Mouse (Mus musculus): Measurements from ENCODE around the gene Syce1l. TPM values are rescaled to one million over a fixed set of nuclear protein-coding genes. Genes with fewer than 3 reads are reported as not detected.

The Syce1l gene
- polyA plus RNA-seq, 1 experiment = not detected

GRCm38 (mm10) chr8:113674611-113675010 is 31.6 kb downstream of the Syce1l start:
- no peak overlapping the region for H3K4me3 ChIP-seq (ENCODE audit: insufficient read depth, poor library complexity, severe bottlenecking)
- no peaks in the 10 kb centered on the region for H3K79me3 ChIP-seq (ENCODE audit: low read depth)
- no peaks in the 10 kb centered on the region for H3K36me3 ChIP-seq (ENCODE audit: control insufficient read depth, insufficient read depth)
- no peak overlapping the region for H3ac ChIP-seq (ENCODE audit: control insufficient read depth, insufficient read length, low read depth)
- H3K79me2 ChIP-seq (ENCODE audit: control insufficient read depth, insufficient read depth) = no peaks in the 10 kb centered on the region
- H3K27me3 ChIP-seq (ENCODE audit: control insufficient read depth, insufficient read depth, insufficient read length) = no peaks in the 10 kb centered on the region
- no peak for TF ChIP-seq MYOG (IDR thresholded peaks at IDR 0.05; ENCODE audit: control insufficient read depth, extremely low read depth, insufficient read length)
- no peak for TF ChIP-seq USF1 (IDR thresholded peaks at IDR 0.05; ENCODE audit: low read depth)
- TF ChIP-seq CEBPB (IDR thresholded peaks at IDR 0.05; ENCODE audit: low read depth) = no peak
- TF ChIP-seq FOSL1 (IDR thresholded peaks at IDR 0.05; ENCODE audit: insufficient read depth, low read length, poor library complexity, severe bottlenecking) = no peak
- no peak for TF ChIP-seq CTCF (IDR thresholded peaks at IDR 0.05; ENCODE audit: control insufficient read depth, insufficient read depth, insufficient read length)
- no peak for TF ChIP-seq MYOD1 (IDR thresholded peaks at IDR 0.05; ENCODE audit: control insufficient read depth, insufficient read length, low read depth)
- no peak for TF ChIP-seq MAX (IDR thresholded peaks at IDR 0.05)

GRCm38 (mm10) chr8:113675281-113675680 is 32.3 kb downstream of the Syce1l start:
- no peak overlapping the region for H3K4me3 ChIP-seq (ENCODE audit: insufficient read depth, poor library complexity, severe bottlenecking)
- H3K36me3 ChIP-seq (ENCODE audit: control insufficient read depth, insufficient read depth) = no peaks in the 10 kb centered on the region
- H3K27me3 ChIP-seq (ENCODE audit: control insufficient read depth, insufficient read depth, insufficient read length) = no peaks in the 10 kb centered on the region
- no peak for TF ChIP-seq CEBPB (IDR thresholded peaks at IDR 0.05; ENCODE audit: low read depth)
- no peak for TF ChIP-seq CTCF (IDR thresholded peaks at IDR 0.05; ENCODE audit: control insufficient read depth, insufficient read depth, insufficient read length)
- TF ChIP-seq FOSL1 (IDR thresholded peaks at IDR 0.05; ENCODE audit: insufficient read depth, low read length, poor library complexity, severe bottlenecking) = no peak
- TF ChIP-seq MYOG (IDR thresholded peaks at IDR 0.05; ENCODE audit: control insufficient read depth, extremely low read depth, insufficient read length) = no peak
- TF ChIP-seq MYOD1 (IDR thresholded peaks at IDR 0.05; ENCODE audit: control insufficient read depth, insufficient read length, low read depth) = no peak
- TF ChIP-seq MAX (IDR thresholded peaks at IDR 0.05) = no peak
- no peak for TF ChIP-seq USF1 (IDR thresholded peaks at IDR 0.05; ENCODE audit: low read depth)
- no peaks in the 10 kb centered on the region for H3K79me2 ChIP-seq (ENCODE audit: control insufficient read depth, insufficient read depth)
- no peaks in the 10 kb centered on the region for H3K79me3 ChIP-seq (ENCODE audit: low read depth)
- no peak overlapping the region for H3ac ChIP-seq (ENCODE audit: control insufficient read depth, insufficient read length, low read depth)

- Histone ChIP-seq H3K4me3 (ENCODE audit: insufficient read depth, poor library complexity, severe bottlenecking) (no peak overlapping the region), H3K27me3 (ENCODE audit: control insufficient read depth, insufficient read depth, insufficient read length) (no peaks in the 10 kb centered on the region), H3K79me3 (ENCODE audit: low read depth) (no peaks in the 10 kb centered on the region), H3K79me2 (ENCODE audit: control insufficient read depth, insufficient read depth) (no peaks in the 10 kb centered on the region), H3ac (ENCODE audit: control insufficient read depth, insufficient read length, low read depth) (no peak overlapping the region), H3K36me3 (ENCODE audit: control insufficient read depth, insufficient read depth) (no peaks in the 10 kb centered on the region)
- TF ChIP-seq FOSL1 (IDR thresholded peaks at IDR 0.05; ENCODE audit: insufficient read depth, low read length, poor library complexity, severe bottlenecking) = no peak
- TF ChIP-seq USF1 (IDR thresholded peaks at IDR 0.05; ENCODE audit: low read depth) = no peak
- TF ChIP-seq MAX (IDR thresholded peaks at IDR 0.05) = no peak
- no peak for TF ChIP-seq MYOD1 (IDR thresholded peaks at IDR 0.05; ENCODE audit: control insufficient read depth, insufficient read length, low read depth)
- no peak for TF ChIP-seq MYOG (IDR thresholded peaks at IDR 0.05; ENCODE audit: control insufficient read depth, extremely low read depth, insufficient read length)
Measured at GRCm38 (mm10) chr8:113676811-113677210, 33.8 kb downstream of the Syce1l start.

GRCm38 (mm10) chr8:113679361-113679760 is 36.3 kb downstream of the Syce1l start:
- H3K4me3 ChIP-seq (ENCODE audit: insufficient read depth, poor library complexity, severe bottlenecking) = no peak overlapping the region
- no peaks in the 10 kb centered on the region for H3K79me2 ChIP-seq (ENCODE audit: control insufficient read depth, insufficient read depth)
- H3K27me3 ChIP-seq (ENCODE audit: control insufficient read depth, insufficient read depth, insufficient read length) = no peaks in the 10 kb centered on the region
- TF ChIP-seq CTCF (IDR thresholded peaks at IDR 0.05; ENCODE audit: control insufficient read depth, insufficient read depth, insufficient read length) = no peak
- TF ChIP-seq USF1 (IDR thresholded peaks at IDR 0.05; ENCODE audit: low read depth) = no peak
- no peaks in the 10 kb centered on the region for H3K36me3 ChIP-seq (ENCODE audit: control insufficient read depth, insufficient read depth)
- no peak overlapping the region for H3ac ChIP-seq (ENCODE audit: control insufficient read depth, insufficient read length, low read depth)
- no peaks in the 10 kb centered on the region for H3K79me3 ChIP-seq (ENCODE audit: low read depth)

- no peaks in the 10 kb centered on the region for H3K79me3 ChIP-seq (ENCODE audit: low read depth)
- no peaks in the 10 kb centered on the region for H3K79me2 ChIP-seq (ENCODE audit: control insufficient read depth, insufficient read depth)
- H3ac ChIP-seq (ENCODE audit: control insufficient read depth, insufficient read length, low read depth) = no peak overlapping the region
- no peaks in the 10 kb centered on the region for H3K36me3 ChIP-seq (ENCODE audit: control insufficient read depth, insufficient read depth)
- H3K4me3 ChIP-seq (ENCODE audit: insufficient read depth, poor library complexity, severe bottlenecking) = no peak overlapping the region
- no peak for TF ChIP-seq MAX (IDR thresholded peaks at IDR 0.05)
- TF ChIP-seq USF1 (IDR thresholded peaks at IDR 0.05; ENCODE audit: low read depth) = no peak
- TF ChIP-seq MYOG (IDR thresholded peaks at IDR 0.05; ENCODE audit: control insufficient read depth, extremely low read depth, insufficient read length) = no peak
- TF ChIP-seq MYOD1 (IDR thresholded peaks at IDR 0.05; ENCODE audit: control insufficient read depth, insufficient read length, low read depth) = no peak
- no peak for TF ChIP-seq CEBPB (IDR thresholded peaks at IDR 0.05; ENCODE audit: low read depth)
- no peak for TF ChIP-seq CTCF (IDR thresholded peaks at IDR 0.05; ENCODE audit: control insufficient read depth, insufficient read depth, insufficient read length)
- no peak for TF ChIP-seq FOSL1 (IDR thresholded peaks at IDR 0.05; ENCODE audit: insufficient read depth, low read length, poor library complexity, severe bottlenecking)
- no peaks in the 10 kb centered on the region for H3K27me3 ChIP-seq (ENCODE audit: control insufficient read depth, insufficient read depth, insufficient read length)
Measured at GRCm38 (mm10) chr8:113687889-113688542, 45.0 kb downstream of the Syce1l start.

- no peak for TF ChIP-seq MYOD1 (IDR thresholded peaks at IDR 0.05; ENCODE audit: control insufficient read depth, insufficient read length, low read depth)
- TF ChIP-seq FOSL1 (IDR thresholded peaks at IDR 0.05; ENCODE audit: insufficient read depth, low read length, poor library complexity, severe bottlenecking) = no peak
- TF ChIP-seq CEBPB (IDR thresholded peaks at IDR 0.05; ENCODE audit: low read depth) = no peak
- no peak for TF ChIP-seq MAX (IDR thresholded peaks at IDR 0.05)
- no peak for TF ChIP-seq CTCF (IDR thresholded peaks at IDR 0.05; ENCODE audit: control insufficient read depth, insufficient read depth, insufficient read length)
- no peak for TF ChIP-seq MYOG (IDR thresholded peaks at IDR 0.05; ENCODE audit: control insufficient read depth, extremely low read depth, insufficient read length)
- TF ChIP-seq USF1 (IDR thresholded peaks at IDR 0.05; ENCODE audit: low read depth) = no peak
- Histone ChIP-seq H3K4me3 (ENCODE audit: insufficient read depth, poor library complexity, severe bottlenecking) (no peak overlapping the region), H3ac (ENCODE audit: control insufficient read depth, insufficient read length, low read depth) (no peak overlapping the region), H3K79me3 (ENCODE audit: low read depth) (no peaks in the 10 kb centered on the region), H3K27me3 (ENCODE audit: control insufficient read depth, insufficient read depth, insufficient read length) (no peaks in the 10 kb centered on the region), H3K79me2 (ENCODE audit: control insufficient read depth, insufficient read depth) (no peaks in the 10 kb centered on the region), H3K36me3 (ENCODE audit: control insufficient read depth, insufficient read depth) (no peaks in the 10 kb centered on the region)
Measured at GRCm38 (mm10) chr8:113688543-113688915, 45.5 kb downstream of the Syce1l start.

Measured in C2C12 (cell line).